Mouse (Mus musculus): Measurements from ENCODE around the gene Nectin2.

DNA sequence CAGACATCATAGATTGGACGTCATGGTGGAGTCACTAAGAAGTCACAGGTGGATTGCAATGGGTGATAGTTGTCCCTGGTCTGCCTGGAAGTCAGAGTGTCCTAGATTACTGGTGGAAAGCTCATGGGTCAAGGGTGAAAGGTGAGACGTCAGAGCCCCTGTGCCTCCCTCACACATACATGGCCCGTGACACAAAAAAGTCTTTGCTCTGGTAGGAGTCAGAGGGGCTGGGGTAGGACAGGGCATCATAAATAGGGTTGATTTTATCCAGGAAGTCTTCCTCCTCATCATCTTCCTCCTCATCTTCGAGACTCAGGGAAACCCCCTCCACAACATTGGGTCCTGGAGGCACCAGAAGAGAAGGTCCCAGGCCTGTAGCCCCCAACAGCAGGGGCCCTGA is 32.9 kb downstream of the Nectin2 start:
- TF ChIP-seq POLR2AphosphoS2 (IDR thresholded peaks at IDR 0.05; ENCODE audit: insufficient read length, low read depth): no peak
- no peak for TF ChIP-seq E2F4 (IDR thresholded peaks at IDR 0.05; ENCODE audit: insufficient read depth)
- TF ChIP-seq TCF12 (IDR thresholded peaks at IDR 0.05; ENCODE audit: insufficient read depth, poor library complexity, severe bottlenecking): no peak
- TF ChIP-seq USF1 (IDR thresholded peaks at IDR 0.05; ENCODE audit: low read depth): no peak
- no peak for TF ChIP-seq MYOD1 (IDR thresholded peaks at IDR 0.05; ENCODE audit: control insufficient read depth in 1 of 3, insufficient read length in 2 of 3, low read depth in 2 of 3)
- no peak for TF ChIP-seq POLR2A (IDR thresholded peaks at IDR 0.05; ENCODE audit: insufficient read length, low read depth)
- TF ChIP-seq CEBPB (IDR thresholded peaks at IDR 0.05; ENCODE audit: insufficient read depth, poor library complexity, severe bottlenecking): no peak
- no peak for TF ChIP-seq MAX (IDR thresholded peaks at IDR 0.05; ENCODE audit: low read depth)
- no peak for TF ChIP-seq REST (IDR thresholded peaks at IDR 0.05; ENCODE audit: insufficient read depth, insufficient read length)
- no peak for TF ChIP-seq TCF3 (IDR thresholded peaks at IDR 0.05; ENCODE audit: insufficient read length, low read depth)
- TF ChIP-seq MYOG (IDR thresholded peaks at IDR 0.05; ENCODE audit: control insufficient read depth in 1 of 3, insufficient read depth in 1 of 3, insufficient read length in 2 of 3, low read depth in 2 of 3): no peak
